In the genomic region with DNA sequence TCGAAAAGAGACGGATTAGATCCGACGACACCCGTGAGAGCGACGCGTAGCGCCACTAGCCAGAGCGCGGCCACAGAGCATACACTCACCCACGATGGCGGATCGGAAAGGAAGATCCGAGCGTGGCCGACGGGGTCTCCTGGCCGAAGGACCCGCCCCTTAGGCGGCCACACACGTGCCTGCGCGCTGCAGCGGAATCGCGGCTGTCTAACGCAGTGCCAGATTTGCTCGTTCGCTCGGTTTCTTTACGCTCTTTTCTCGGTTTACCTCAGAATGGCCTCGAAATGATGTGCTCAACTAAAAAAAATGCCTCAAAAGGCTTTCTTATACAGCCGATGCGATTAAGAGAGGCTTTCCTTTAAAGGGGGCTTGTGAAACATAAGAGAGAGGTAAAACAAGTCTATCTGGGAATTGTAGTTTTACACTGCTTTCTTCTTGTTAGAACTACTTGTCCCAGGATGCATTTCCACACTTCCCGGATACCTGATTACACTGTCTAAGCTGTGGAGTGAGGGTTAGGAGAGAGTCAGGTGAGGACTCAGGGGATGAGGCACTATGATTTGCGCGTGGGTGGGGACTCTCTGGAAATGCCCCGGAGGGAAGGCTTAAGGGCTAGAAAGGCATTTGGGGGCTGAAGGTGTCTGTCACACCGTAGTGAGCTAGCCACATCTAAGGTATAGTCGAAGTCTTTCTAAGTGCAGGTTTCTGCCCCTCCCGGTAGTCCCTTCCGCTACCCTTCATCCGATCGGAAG, we compare ENCODE assay signal across 7 mouse cellular contexts. TPM values are rescaled to one million over a fixed set of nuclear protein-coding genes. Genes with fewer than 3 reads are reported as not detected.
A peak's percentile ranks its signal among the peaks of the same experiment; 100 is the strongest.
DNase-seq lines count a peak whose midpoint lies in the region; ATAC-seq lines count a peak whose summit lies in the region.

A gene (plus strand): TSS at position 199 of the 752 bp plus-strand sequence.
A gene (minus strand): TSS at position 358 of the 752 bp plus-strand sequence.

- 0 out of 2 replicates have a peak, but pooled peaks cover 5% of the 10 kb centered on the region for H3K36me3 ChIP-seq in intestine, embryonic 16.5 days (ENCODE audit: control insufficient read depth, insufficient read depth, low read length)
- H3K36me3 ChIP-seq in midbrain, embryonic 11.5 days (ENCODE audit: control insufficient read depth, insufficient read depth, low read length), result peaks cover 11% of the 10 kb centered on the region; the same call in 1 of the 2 replicates

- peak; percentile 85 for DNase-seq in adrenal gland, adult 8-10 months
- peak; percentile 91 for DNase-seq in embryo, embryonic 9.5 days (ENCODE audit: extremely low spot score)
- peak; percentile 80 to 97 for DNase-seq in gastrocnemius, postnatal 4 days (ENCODE audit: low spot score in 2 of 2)
- DNase-seq in left cerebral cortex, postnatal 36 days (ENCODE audit: low spot score in 2 of 2), result peak; percentile 94 to 95
- peak; percentile 100 for DNase-seq in midbrain, embryonic 11.5 days (ENCODE audit: low spot score, missing footprints)
- peak; percentile 83 for DNase-seq in skeletal muscle tissue, adult 2 months (ENCODE audit: low read depth, low spot score)

- whole genome bisulfite sequencing in intestine, embryonic 16.5 days, result under 1% methylated on average over 46 of the region's 46 CpGs
- WGBS in midbrain, embryonic 11.5 days, result under 1% methylated on average over 46 of the region's 46 CpGs

- peak within 1 kb of the TSS; percentile 57 for H3K4me2 ChIP-seq in intestine, embryonic 16.5 days (ENCODE audit: low read depth, low read length)
- peak within 1 kb of the TSS; percentile 72 for H3K4me2 ChIP-seq in midbrain, embryonic 11.5 days

- intact Hi-C loops in left cerebral cortex, postnatal 36 days (cut with DNase I), result loop anchor here (1.0 to 5.0 kb wide), 2 partner anchors 145 to 164 kb away; no protein-coding TSS in a partner anchor

- peaks cover 5% of the 10 kb centered on the region; the same call in 1 of the 2 replicates for H3K4me1 ChIP-seq in intestine, embryonic 16.5 days (ENCODE audit: control insufficient read depth, insufficient read depth, low read length)
- H3K4me1 ChIP-seq in midbrain, embryonic 11.5 days (ENCODE audit: control insufficient read depth, insufficient read depth, low read length), result peaks cover 12% of the 10 kb centered on the region; the same call in 1 of the 2 replicates

- peak within 1 kb of the TSS; percentile 84 for H3K4me3 ChIP-seq in intestine, embryonic 16.5 days (ENCODE audit: low read length)
- H3K4me3 ChIP-seq in midbrain, embryonic 11.5 days (ENCODE audit: low read depth, low read length), result peak within 1 kb of the TSS; percentile 67

- H3K27me3 ChIP-seq in intestine, embryonic 16.5 days (replicated peaks; ENCODE audit: control insufficient read depth, insufficient read depth, low read length), result no peaks in the 10 kb centered on the region
- no peaks in the 10 kb centered on the region for H3K27me3 ChIP-seq in midbrain, embryonic 11.5 days (ENCODE audit: control insufficient read depth, insufficient read depth, low read length)

- H3K27ac ChIP-seq in intestine, embryonic 16.5 days (ENCODE audit: low read length), result peak within 1 kb of the TSS; percentile 70
- peak within 1 kb of the TSS; percentile 44; the same call in 1 of the 2 replicates for H3K27ac ChIP-seq in midbrain, embryonic 11.5 days (ENCODE audit: low read depth, low read length)

- peak; percentile 98 for ATAC-seq in intestine, embryonic 16.5 days
- ATAC-seq in midbrain, embryonic 11.5 days (ENCODE audit: low FRiP score), result peak; percentile 97

- no peaks in the 10 kb centered on the region for H3K9me3 ChIP-seq in intestine, embryonic 16.5 days (ENCODE audit: control insufficient read depth, low read length)
- H3K9me3 ChIP-seq in midbrain, embryonic 11.5 days (ENCODE audit: control insufficient read depth, low read length), result no peaks in the 10 kb centered on the region

- H3K9ac ChIP-seq in intestine, embryonic 16.5 days (ENCODE audit: low read depth, low read length), result peak within 1 kb of the TSS; percentile 90
- H3K9ac ChIP-seq in midbrain, embryonic 11.5 days (ENCODE audit: low read length), result peak within 1 kb of the TSS; percentile 88

RNA-seq across cellular contexts. Expression of the first gene that starts in this region (rescaled TPM):
- under 1 TPM; 0.18 to 0.51 (median 0.21) TPM for total RNA-seq in adrenal gland, adult 8-10 months (2022)
- total RNA-seq in gastrocnemius, postnatal 4 days (2021), result under 1 TPM; 0.17 to 0.26 TPM
- polyA plus RNA-seq in intestine, embryonic 16.5 days (2015; fragmentation: Nextera tagmentation; extraction: Ambion mirVana), result 0.15 and 0.23 TPM in 2 replicates
- total RNA-seq in left cerebral cortex, postnatal 36 days (2021), result under 1 TPM; 0.15 to 0.95 TPM
- polyA plus RNA-seq in midbrain, embryonic 11.5 days (2014; fragmentation: Nextera tagmentation; extraction: Ambion mirVana), result 0.15 and 0.59 TPM in 2 replicates

RNA-seq across cellular contexts. Expression of the second gene that starts in this region (rescaled TPM):
- total RNA-seq in adrenal gland, adult 8-10 months (2022), result 100 to 1,000 TPM; 772 to 918 (median 868) TPM
- total RNA-seq in gastrocnemius, postnatal 4 days (2021), result 1,000 to 10,000 TPM; 1,011 to 1,106 TPM
- polyA plus RNA-seq in intestine, embryonic 16.5 days (2015; fragmentation: Nextera tagmentation; extraction: Ambion mirVana), result 938 and 1,006 TPM in 2 replicates
- total RNA-seq in left cerebral cortex, postnatal 36 days (2021), result 100 to 1,000 TPM; 398 to 474 TPM
- polyA plus RNA-seq in midbrain, embryonic 11.5 days (2014; fragmentation: Nextera tagmentation; extraction: Ambion mirVana), result 974 and 996 TPM in 2 replicates

Comparison
In these comparisons a context has a peak if more than half of its experiments do, and no peak if none do; other contexts are left out.
1. Peak in every context shown above with its lines: DNase-seq, ATAC-seq, H3K4me3 ChIP-seq and H3K27ac ChIP-seq.